Mouse (Mus musculus): ENCODE results near the gene Csrnp1.

DNA sequence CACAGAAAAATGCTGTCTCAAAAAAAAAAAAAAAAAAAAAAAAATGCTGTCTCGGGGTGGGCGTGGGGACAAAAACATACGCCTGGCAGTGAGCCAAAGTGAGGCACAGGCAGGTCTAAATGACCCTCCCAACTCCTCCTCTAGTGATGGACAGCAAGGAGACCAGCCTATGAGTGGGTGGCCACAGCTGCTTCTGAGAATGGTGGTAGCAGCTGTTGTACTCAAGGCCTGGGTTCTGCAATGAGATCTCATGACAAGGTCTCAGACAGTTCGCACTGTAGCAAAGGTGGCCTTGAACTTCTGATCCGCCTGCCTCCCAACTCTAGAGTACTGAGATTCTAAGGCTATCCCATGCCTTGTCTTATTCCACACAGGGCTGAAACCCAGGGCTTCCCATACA lies 43.1 kb downstream of the Csrnp1 start:
- TF ChIP-seq CTCF (IDR thresholded peaks at IDR 0.05; ENCODE audit: low read depth, low read length): no peak
- TF ChIP-seq POLR2A (IDR thresholded peaks at IDR 0.05; ENCODE audit: extremely low read depth, insufficient read depth, low read length): no peak

Measured in liver, adult 2 months (tissue).